Comparison of ENCODE assay signal across 21 mouse cellular contexts in genomic region chr1:135972576-135972975, GRCm38 (mm10). TPM values are rescaled to one million over a fixed set of nuclear protein-coding genes. Genes with fewer than 3 reads are reported as not detected.
"Had no signal": no experiment of that assay in that cellular context is flagged by ENCODE, and none has a peak within 500 bp of the region (broad histone marks: within the 10 kb centered on the region; RNA-seq: fewer than 3 reads in every experiment).

No protein-coding gene starts in this region.

- DNase-seq: lung, adult 18-20 months; lung, embryonic 14.5 days; lung, postnatal 10 days; lung, postnatal 4 days; midbrain, embryonic 14.5 days; right cerebral cortex, postnatal 14 days; thymus, adult 2 months; thymus, postnatal 25 days; thymus, postnatal 4 days had no signal

RNA-seq across cellular contexts. Expression of gene Igfn1, which starts 33.6 kb away (rescaled TPM):
- total RNA-seq: megakaryocyte, adult 5-6 weeks; megakaryocyte-erythroid progenitor cell, adult 5-6 weeks had no signal
- polyA plus RNA-seq: liver, embryonic 16.5 days; lung, embryonic 14.5 days; lung, embryonic 16.5 days; midbrain, embryonic 10.5 days; midbrain, embryonic 12.5 days; midbrain, embryonic 14.5 days; midbrain, embryonic 16.5 days; neural tube, embryonic 12.5 days; spleen, adult 2 months; urinary bladder, adult 2 months had no signal

RNA-seq across cellular contexts. Expression of gene Pkp1, which starts 53.6 kb away (rescaled TPM):
- total RNA-seq: megakaryocyte, adult 5-6 weeks; megakaryocyte-erythroid progenitor cell, adult 5-6 weeks; neutrophil, adult 5-6 weeks had no signal
- polyA plus RNA-seq: liver, embryonic 16.5 days; midbrain, embryonic 10.5 days; midbrain, embryonic 16.5 days; neural tube, embryonic 14.5 days; spleen, adult 2 months had no signal
